Mouse (Mus musculus): Measurements from ENCODE around the gene Islr2. TPM values are rescaled to one million over a fixed set of nuclear protein-coding genes. Genes with fewer than 3 reads are reported as not detected.
A peak's percentile ranks its signal among the peaks of the same experiment; 100 is the strongest.

Gene Islr2
- total RNA-seq, 1 experiment = 12.8 TPM

GRCm38 (mm10) chr9:58250322-58250721, 46.2 kb upstream of the Islr2 start:
- in situ Hi-C loops (cut with MboI; ENCODE audit: low sequenced_read_pairs in 2 of 2, unreplicated experiment in 2 of 2) = no loop called here
- Histone ChIP-seq H3K4me1 (ENCODE audit: control insufficient read depth in 2 of 2, insufficient read depth in 2 of 2, low read length in 2 of 2, poor library complexity in 1 of 2) (peaks cover 8 to 20% of the 10 kb centered on the region in 2 experiments), H3K9me3 (ENCODE audit: control insufficient read depth, insufficient read depth, low read depth, low read length) (no peaks in the 10 kb centered on the region), H3K9ac (ENCODE audit: insufficient read depth, low read depth, low read length, poor library complexity, severe bottlenecking) (peak overlapping the region; percentile 97; the same call in 1 of the 2 replicates), H3K36me3 (ENCODE audit: control insufficient read depth, insufficient read depth, low read length, poor library complexity, severe bottlenecking) (peaks cover 10% of the 10 kb centered on the region), H3K4me3 (ENCODE audit: insufficient read depth in 1 of 2, low read depth in 1 of 2, low read length in 2 of 2, poor library complexity in 1 of 2, severe bottlenecking in 1 of 2) (peak overlapping the region; percentile 85 to 99), H3K27ac (ENCODE audit: insufficient read depth, low read depth, low read length, poor library complexity, severe bottlenecking) (peak overlapping the region; percentile 99)
- DNase-seq (ENCODE audit: low read depth, low spot score) = no peak
- no peak for TF ChIP-seq CHD2 (IDR thresholded peaks at IDR 0.05; ENCODE audit: low read depth, low read length)
- TF ChIP-seq ZNF384 (IDR thresholded peaks at IDR 0.05; ENCODE audit: low read depth, low read length) = no peak
- TF ChIP-seq MAFK (IDR thresholded peaks at IDR 0.05; ENCODE audit: insufficient read depth, low read depth, low read length) = no peak
- TF ChIP-seq ZC3H11A (IDR thresholded peaks at IDR 0.05; ENCODE audit: borderline replicate concordance, low read depth, low read length) = no peak
- no peak for TF ChIP-seq HCFC1 (IDR thresholded peaks at IDR 0.05; ENCODE audit: borderline replicate concordance, insufficient read depth, low read length)

GRCm38 (mm10) chr9:58249592-58250192, 45.6 kb upstream of the Islr2 start, which contains the start of gene Pml:
TSS of gene Pml (minus strand) at chr9:58249786.
- no peaks in the 10 kb centered on the region for H3K9me3 ChIP-seq (ENCODE audit: control insufficient read depth, insufficient read depth, low read depth, low read length)
- peak within 1 kb of the TSS; percentile 99 for H3K27ac ChIP-seq (ENCODE audit: insufficient read depth, low read depth, low read length, poor library complexity, severe bottlenecking)
- H3K4me3 ChIP-seq (ENCODE audit: insufficient read depth in 1 of 2, low read depth in 1 of 2, low read length in 2 of 2, poor library complexity in 1 of 2, severe bottlenecking in 1 of 2) = peak within 1 kb of the TSS; percentile 85 to 99
- TF ChIP-seq HCFC1 (IDR thresholded peaks at IDR 0.05; ENCODE audit: borderline replicate concordance, insufficient read depth, low read length) (no peak; the same call in 1 of the 2 replicates), MAFK (IDR thresholded peaks at IDR 0.05; ENCODE audit: insufficient read depth, low read depth, low read length) (no peak), CHD2 (IDR thresholded peaks at IDR 0.05; ENCODE audit: low read depth, low read length) (no peak), ZNF384 (IDR thresholded peaks at IDR 0.05; ENCODE audit: low read depth, low read length) (no peak), ZC3H11A (IDR thresholded peaks at IDR 0.05; ENCODE audit: borderline replicate concordance, low read depth, low read length) (no peak)
- peak; percentile 61 for DNase-seq (ENCODE audit: low read depth, low spot score)
- H3K9ac ChIP-seq (ENCODE audit: insufficient read depth, low read depth, low read length, poor library complexity, severe bottlenecking) = peak within 1 kb of the TSS; percentile 97
- peaks cover 4 to 21% of the 10 kb centered on the region in 2 experiments for H3K4me1 ChIP-seq (ENCODE audit: control insufficient read depth in 2 of 2, insufficient read depth in 2 of 2, low read length in 2 of 2, poor library complexity in 1 of 2)
- in situ Hi-C loops (cut with MboI; ENCODE audit: low sequenced_read_pairs in 2 of 2, unreplicated experiment in 2 of 2) = no loop called here
- peaks cover 12% of the 10 kb centered on the region for H3K36me3 ChIP-seq (ENCODE audit: control insufficient read depth, insufficient read depth, low read length, poor library complexity, severe bottlenecking)

GRCm38 (mm10) chr9:58248746-58249413, 44.8 kb upstream of the Islr2 start:
- peaks cover 17% of the 10 kb centered on the region for H3K36me3 ChIP-seq (ENCODE audit: control insufficient read depth, insufficient read depth, low read length, poor library complexity, severe bottlenecking)
- no peaks in the 10 kb centered on the region for H3K9me3 ChIP-seq (ENCODE audit: control insufficient read depth, insufficient read depth, low read depth, low read length)
- DNase-seq (ENCODE audit: low read depth, low spot score) = no peak
- in situ Hi-C loops (cut with MboI; ENCODE audit: low sequenced_read_pairs in 2 of 2, unreplicated experiment in 2 of 2) = no loop called here
- H3K4me1 ChIP-seq (ENCODE audit: control insufficient read depth in 2 of 2, insufficient read depth in 2 of 2, low read length in 2 of 2, poor library complexity in 1 of 2) = peaks cover 5 to 19% of the 10 kb centered on the region in 2 experiments; a peak in 3 of 4 replicates
- H3K4me3 ChIP-seq (ENCODE audit: insufficient read depth in 1 of 2, low read depth in 1 of 2, low read length in 2 of 2, poor library complexity in 1 of 2, severe bottlenecking in 1 of 2) = peak overlapping the region; percentile 85 to 99
- TF ChIP-seq ZNF384 (IDR thresholded peaks at IDR 0.05; ENCODE audit: low read depth, low read length) (no peak), CHD2 (IDR thresholded peaks at IDR 0.05; ENCODE audit: low read depth, low read length) (no peak), ZC3H11A (IDR thresholded peaks at IDR 0.05; ENCODE audit: borderline replicate concordance, low read depth, low read length) (no peak), HCFC1 (IDR thresholded peaks at IDR 0.05; ENCODE audit: borderline replicate concordance, insufficient read depth, low read length) (no peak), MAFK (IDR thresholded peaks at IDR 0.05; ENCODE audit: insufficient read depth, low read depth, low read length) (no peak)
- H3K9ac ChIP-seq (ENCODE audit: insufficient read depth, low read depth, low read length, poor library complexity, severe bottlenecking) = peak overlapping the region; percentile 97
- peak overlapping the region; percentile 99 for H3K27ac ChIP-seq (ENCODE audit: insufficient read depth, low read depth, low read length, poor library complexity, severe bottlenecking)

GRCm38 (mm10) chr9:58247064-58247759, 43.1 kb upstream of the Islr2 start:
- Histone ChIP-seq H3K4me3 (ENCODE audit: insufficient read depth in 1 of 2, low read depth in 1 of 2, low read length in 2 of 2, poor library complexity in 1 of 2, severe bottlenecking in 1 of 2) (peak overlapping the region; percentile 85 to 99), H3K36me3 (ENCODE audit: control insufficient read depth, insufficient read depth, low read length, poor library complexity, severe bottlenecking) (peaks cover 29% of the 10 kb centered on the region), H3K9me3 (ENCODE audit: control insufficient read depth, insufficient read depth, low read depth, low read length) (no peaks in the 10 kb centered on the region), H3K9ac (ENCODE audit: insufficient read depth, low read depth, low read length, poor library complexity, severe bottlenecking) (peak overlapping the region; percentile 82), H3K4me1 (ENCODE audit: control insufficient read depth in 2 of 2, insufficient read depth in 2 of 2, low read length in 2 of 2, poor library complexity in 1 of 2) (peaks cover 11 to 16% of the 10 kb centered on the region in 2 experiments), H3K27ac (ENCODE audit: insufficient read depth, low read depth, low read length, poor library complexity, severe bottlenecking) (peak overlapping the region; percentile 99; the same call in 1 of the 2 replicates)
- in situ Hi-C loops (cut with MboI; ENCODE audit: low sequenced_read_pairs in 2 of 2, unreplicated experiment in 2 of 2) = no loop called here
- no peak for DNase-seq (ENCODE audit: low read depth, low spot score)
- TF ChIP-seq ZC3H11A (IDR thresholded peaks at IDR 0.05; ENCODE audit: borderline replicate concordance, low read depth, low read length) = peak; percentile 28; the same call in 1 of the 2 replicates
- TF ChIP-seq MAFK (IDR thresholded peaks at IDR 0.05; ENCODE audit: insufficient read depth, low read depth, low read length) = no peak
